Mouse (Mus musculus) megakaryocyte, embryonic 14.5 days (primary cell): ENCODE measurements around the gene Pheta2.

Experiments used
- FLI1 ChIP-seq: IDR thresholded peaks from 2 replicates; pipeline ENCODE4 v1.6.1; 2012; ENCODE audit warnings: low read length, inconsistent platforms, mixed read lengths
- GATA1 ChIP-seq: IDR thresholded peaks from 3 replicates; pipeline ENCODE4 v1.6.1; 2012; ENCODE audit warnings: mixed read lengths, low read length, inconsistent platforms, borderline replicate concordance

- TF ChIP-seq GATA1 (no peak), FLI1 (no peak)
These were observed 15.6 kb downstream of the Pheta2 start, which contains the start of gene Ndufa6 for GRCm38 (mm10) chr15:82354126-82354945.
